Mouse (Mus musculus) cortical plate, adult 2 months (tissue): ENCODE measurements at regions not wholly inside any gene's neighbourhood (a gene's known extent, or its start where the extent isn't known, plus 50 kb on each side); places are given as distances from the start of the nearest gene placed in this dataset.

ENCODE experiments used
- CTCF ChIP-seq: fragments of 200-500 bp; IDR thresholded peaks from 2 replicates; pipeline ENCODE4 v1.5.1; 2011; ENCODE audit warnings: mild to moderate bottlenecking, control low read depth, low read length; ENCODE audit not compliant: insufficient read depth; ENCODE audit errors: extremely low read depth
- POLR2A ChIP-seq: fragments of 200-500 bp; IDR thresholded peaks from 2 replicates; pipeline ENCODE4 v1.6.1; 2011; ENCODE audit warnings: mild to moderate bottlenecking, low read length, control low read depth; ENCODE audit not compliant: insufficient read depth; ENCODE audit errors: extremely low read depth

- TF ChIP-seq POLR2A: no peak
- TF ChIP-seq CTCF: no peak
Observed at GRCm38 (mm10) chr12:70718602-70719001, 106.7 kb upstream of the Frmd6 start.
